Mouse (Mus musculus) lung, postnatal 0 days (tissue): ENCODE measurements around the gene 2010003K11Rik.

Experiments used
- CTCF ChIP-seq: IDR thresholded peaks from 2 replicates; pipeline ENCODE4 v1.5.1; 2016; ENCODE audit warnings: antibody characterized with exemption, mild to moderate bottlenecking
- EP300 ChIP-seq: IDR thresholded peaks from 2 replicates; pipeline ENCODE4 v1.6.1; 2016; ENCODE audit warnings: antibody characterized with exemption, mild to moderate bottlenecking, control low read depth

GRCm38 (mm10) chr19:4482111-4482859, 16.1 kb downstream of the 2010003K11Rik start:
- no peak for TF ChIP-seq CTCF
- no peak for TF ChIP-seq EP300
